Mouse (Mus musculus) thymus, adult 18-20 months (tissue): ENCODE data around the gene Tnfrsf14.

Experiments used
- DNase-seq, 2 experiments: peaks; one replicate each; pipeline ENCODE4 v3.0.0; 2022; ENCODE audit warnings: mixed read lengths in 2 of 2

Tnfrsf14 gene

GRCm38 (mm10) chr4:154948066-154948939 lies 19.9 kb upstream of the Tnfrsf14 start:
- DNase-seq, result no peak

DNA sequence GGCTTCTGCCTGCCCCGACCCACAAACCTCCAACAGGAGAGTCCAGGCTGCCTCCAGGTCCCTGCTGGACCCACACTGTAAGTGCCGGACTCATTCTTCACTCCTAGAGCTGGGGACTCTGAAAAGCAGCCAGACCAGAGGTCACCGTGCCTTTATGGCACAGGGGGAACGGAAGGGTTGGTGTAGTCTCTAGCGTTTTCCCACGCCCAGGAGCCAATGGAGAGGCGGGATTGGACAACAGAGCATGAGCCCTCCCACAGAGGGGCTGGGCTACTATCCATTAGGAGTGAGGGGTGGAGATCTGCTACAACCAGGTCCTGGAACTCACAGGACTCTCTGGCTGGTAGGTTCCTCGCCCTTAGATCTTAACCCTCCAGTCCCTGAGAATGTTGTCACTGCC lies 18.0 kb upstream of the Tnfrsf14 start:
- DNase-seq, result no peak

DNA sequence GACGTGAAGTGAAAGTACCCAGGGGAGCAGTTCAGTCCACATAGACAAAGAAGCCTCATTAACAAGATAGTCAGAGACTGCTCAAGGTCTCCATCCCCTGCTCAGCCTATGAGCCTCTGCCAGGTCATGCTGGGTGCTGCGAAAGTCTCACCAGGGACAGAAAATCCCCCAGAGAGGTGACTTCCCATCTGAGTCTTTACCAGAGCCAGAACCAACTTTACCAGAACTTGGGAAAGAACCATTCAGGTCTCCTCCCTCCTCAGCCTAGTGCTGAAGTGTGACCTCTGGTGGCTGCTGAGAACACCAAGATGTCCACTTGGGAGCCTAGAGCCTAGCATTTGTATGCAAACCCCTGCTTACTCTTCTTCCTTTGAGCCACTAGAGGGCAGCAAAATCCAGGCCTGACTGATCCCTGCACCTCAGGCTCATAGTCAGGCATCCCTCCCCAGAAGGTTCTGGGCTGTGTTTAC lies 15.8 kb upstream of the Tnfrsf14 start:
- peak; percentile 48 to 73 for DNase-seq

GRCm38 (mm10) chr4:154943323-154944039 lies 15.1 kb upstream of the Tnfrsf14 start:
- no peak for DNase-seq

GRCm38 (mm10) chr4:154942632-154943322 lies 14.4 kb upstream of the Tnfrsf14 start:
- DNase-seq, result peak in 1 of 2 experiments; percentile 0

DNA sequence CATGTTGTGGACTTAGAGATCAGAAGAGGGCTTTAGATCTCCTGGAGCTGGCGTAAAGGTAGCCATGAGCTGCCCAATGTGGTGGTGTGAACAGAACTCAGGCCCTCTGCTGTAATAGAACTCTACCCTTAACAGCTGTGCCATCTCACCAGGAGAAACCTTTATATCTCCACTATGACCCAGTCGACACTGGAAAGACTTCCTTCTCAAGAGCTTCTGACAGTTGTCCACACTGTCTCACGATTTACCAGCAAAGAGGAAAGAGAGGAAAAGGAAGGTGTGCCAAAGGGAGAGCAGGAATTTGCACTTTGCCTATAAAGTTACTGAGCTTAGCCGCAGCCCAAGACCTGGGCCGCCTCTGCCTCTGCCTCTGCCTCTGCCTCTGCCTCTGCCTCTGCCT lies 13.5 kb upstream of the Tnfrsf14 start:
- DNase-seq, result no peak

DNA sequence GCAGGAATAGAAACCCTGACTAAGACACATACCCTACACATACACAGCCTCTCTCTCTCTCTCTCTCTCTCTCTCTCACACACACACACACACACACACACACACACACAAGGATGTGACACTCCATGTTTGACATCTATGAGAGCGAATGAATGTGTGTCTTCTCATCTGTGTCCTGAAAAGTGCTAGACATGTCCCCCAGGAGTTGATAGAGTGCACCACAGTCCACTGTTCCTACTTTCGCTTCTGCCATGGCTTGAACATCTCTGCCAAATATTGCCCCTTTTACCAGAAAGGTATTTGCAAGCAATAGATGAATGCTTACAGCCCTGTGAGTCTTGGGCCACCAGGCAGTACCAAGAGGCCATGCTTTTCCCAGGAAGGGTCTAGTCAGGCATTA lies 11.8 kb upstream of the Tnfrsf14 start:
- DNase-seq, result no peak

DNA sequence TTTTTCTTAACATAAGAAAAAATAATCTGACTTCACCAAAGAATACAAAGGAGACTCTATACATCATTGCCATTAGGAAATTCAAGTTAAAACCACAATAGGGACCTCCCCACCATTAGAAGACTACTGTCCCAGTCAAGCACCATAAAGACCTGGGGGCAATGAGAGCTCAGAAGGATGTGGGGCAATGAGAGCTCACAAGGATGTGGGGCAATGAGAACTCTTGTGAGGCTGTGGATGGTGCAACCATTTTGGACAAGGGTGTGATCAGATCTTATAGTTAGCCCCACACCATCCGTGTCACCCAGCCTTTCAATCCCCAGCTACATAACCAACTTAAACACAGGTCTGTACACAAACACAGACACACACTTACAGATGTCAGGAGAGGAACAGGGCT lies 9.4 kb upstream of the Tnfrsf14 start:
- no peak for DNase-seq

DNA sequence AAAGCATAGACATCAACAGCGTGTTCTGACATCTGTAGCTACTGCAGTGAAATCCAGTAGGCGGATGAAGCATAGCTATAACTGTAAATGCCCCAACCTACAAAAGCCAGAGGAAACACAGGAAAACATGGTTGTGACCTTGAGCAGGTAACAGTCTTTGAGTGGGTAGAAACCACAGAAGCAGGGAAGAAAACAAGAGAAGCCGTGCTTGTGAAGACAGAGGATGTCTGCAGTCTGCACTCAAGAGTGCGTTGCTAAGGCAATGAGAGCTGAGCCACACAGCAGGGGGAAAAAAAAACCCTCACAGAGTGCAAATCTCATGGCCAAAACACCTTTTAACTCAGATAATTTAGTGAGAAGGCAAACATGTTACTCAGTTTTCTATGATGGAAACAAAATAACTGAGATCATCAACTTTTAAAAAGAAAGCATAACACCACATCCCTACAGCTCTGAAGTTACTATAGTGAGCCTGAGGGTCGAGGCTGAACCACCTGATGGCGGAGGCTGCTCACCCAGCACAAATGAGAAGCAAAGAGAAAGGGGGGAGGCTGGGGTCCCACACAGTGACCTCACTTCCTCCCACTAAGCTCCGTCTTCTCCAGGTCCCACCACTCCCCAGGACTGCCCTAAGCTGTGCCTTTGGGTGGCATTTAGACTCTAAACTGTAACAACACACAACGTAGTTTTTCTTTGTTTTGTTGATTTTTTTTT lies 8.3 kb upstream of the Tnfrsf14 start:
- peak; percentile 52 to 71 for DNase-seq

- DNase-seq, result peak; percentile 34 to 60
Measured at GRCm38 (mm10) chr4:154935788-154936187, 7.4 kb upstream of the Tnfrsf14 start.

GRCm38 (mm10) chr4:154934800-154935199 lies 6.4 kb upstream of the Tnfrsf14 start:
- DNase-seq, result no peak

DNA sequence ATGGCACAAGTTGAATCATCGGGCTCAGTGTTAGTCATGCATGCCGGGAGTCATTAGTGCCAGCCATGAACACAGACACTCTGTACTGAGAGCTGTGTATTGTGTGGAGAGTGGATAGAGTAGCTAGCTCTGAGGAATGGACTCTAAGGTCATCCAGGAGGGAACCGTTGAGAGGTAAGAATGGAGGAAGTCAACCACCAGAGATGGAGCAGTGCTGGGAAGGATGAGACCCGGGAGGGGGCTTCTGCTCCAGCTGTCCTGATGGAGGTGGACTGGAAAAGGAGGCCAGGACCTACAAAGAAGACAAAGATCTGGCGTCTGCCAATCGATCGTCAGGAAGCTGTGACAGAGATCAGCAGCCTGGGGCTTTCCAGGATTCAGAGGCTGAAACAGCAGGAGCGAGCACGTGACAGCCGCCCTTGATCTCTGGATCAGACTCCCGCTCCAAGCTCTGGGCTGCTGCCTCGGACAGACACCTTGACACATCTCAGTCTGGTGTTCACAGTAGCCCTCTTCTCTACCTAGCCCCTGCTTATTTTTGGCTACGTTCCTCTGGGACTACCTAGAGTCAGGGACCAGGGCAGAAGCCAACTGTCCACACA lies 5.0 kb upstream of the Tnfrsf14 start:
- no peak for DNase-seq

GRCm38 (mm10) chr4:154929088-154929660 lies 811 bp upstream of the Tnfrsf14 start:
- DNase-seq, result no peak

DNA sequence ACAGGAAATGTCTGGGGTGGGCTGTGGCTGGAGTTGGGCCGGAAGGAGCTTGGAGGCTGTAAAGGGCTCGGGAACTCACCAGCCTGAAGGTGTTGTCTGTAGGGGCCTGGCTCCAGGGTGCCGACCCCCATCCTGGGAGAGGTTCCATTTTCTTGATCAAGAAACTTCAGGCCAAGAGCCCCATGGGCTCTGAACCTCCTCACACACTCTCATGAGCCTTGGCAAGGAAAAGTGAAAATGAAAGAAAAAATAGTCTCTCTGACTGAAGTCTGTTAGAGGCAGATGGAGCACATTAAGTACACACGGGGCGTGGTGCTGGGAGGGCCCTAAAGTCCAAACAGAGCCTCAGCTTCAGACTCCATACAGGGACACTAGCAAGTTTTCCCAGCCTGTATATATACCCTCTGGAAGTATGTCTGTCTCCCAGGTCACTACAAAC lies 445 bp downstream of the Tnfrsf14 start:
- DNase-seq, result peak in 1 of 2 experiments; percentile 48

DNA sequence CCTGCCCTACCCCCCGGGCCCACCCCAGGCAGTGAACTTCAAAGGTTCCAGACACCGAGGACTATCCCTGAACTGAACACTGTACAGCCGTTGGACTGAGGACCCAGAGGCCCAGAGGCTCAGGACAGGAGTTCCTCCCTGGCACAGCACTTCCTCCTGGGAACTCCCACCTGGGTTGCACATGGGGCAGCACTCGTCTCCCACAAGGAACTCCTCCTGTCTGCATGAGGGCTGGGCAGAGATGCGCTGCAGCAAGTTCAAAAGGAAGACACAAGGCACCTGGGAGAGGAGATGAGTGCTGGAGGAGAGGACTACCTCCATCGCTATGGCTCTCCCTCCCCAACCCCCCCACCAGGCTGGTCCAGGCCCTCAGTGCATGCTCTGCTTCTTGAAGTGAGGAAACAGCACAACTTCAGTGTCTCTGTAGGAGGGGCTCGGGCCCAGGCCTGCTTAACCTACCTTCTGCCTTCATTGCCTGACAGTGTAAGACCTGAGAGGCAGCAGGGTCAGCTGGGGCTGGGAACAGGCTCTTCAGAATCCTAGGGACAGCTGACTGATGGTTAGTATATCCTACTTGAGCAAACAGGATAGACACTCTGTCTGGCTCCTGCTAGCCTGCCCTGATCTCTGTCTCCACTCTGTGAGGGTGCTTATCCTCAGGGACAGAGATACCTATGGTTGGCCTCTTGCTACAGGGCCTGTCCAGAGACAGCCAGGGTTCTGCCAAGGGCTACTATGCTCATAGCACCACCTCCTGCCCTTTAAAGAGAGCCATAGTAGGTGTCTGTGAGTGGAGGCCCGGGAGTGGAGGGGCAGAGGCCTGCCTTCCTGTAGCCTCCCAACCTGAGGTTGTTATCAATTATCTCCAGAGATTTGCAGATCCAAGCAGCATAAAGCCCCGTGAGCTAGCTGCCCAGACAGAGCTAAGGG lies 1.1 kb downstream of the Tnfrsf14 start:
- DNase-seq, result peak in 1 of 2 experiments; percentile 56

DNA sequence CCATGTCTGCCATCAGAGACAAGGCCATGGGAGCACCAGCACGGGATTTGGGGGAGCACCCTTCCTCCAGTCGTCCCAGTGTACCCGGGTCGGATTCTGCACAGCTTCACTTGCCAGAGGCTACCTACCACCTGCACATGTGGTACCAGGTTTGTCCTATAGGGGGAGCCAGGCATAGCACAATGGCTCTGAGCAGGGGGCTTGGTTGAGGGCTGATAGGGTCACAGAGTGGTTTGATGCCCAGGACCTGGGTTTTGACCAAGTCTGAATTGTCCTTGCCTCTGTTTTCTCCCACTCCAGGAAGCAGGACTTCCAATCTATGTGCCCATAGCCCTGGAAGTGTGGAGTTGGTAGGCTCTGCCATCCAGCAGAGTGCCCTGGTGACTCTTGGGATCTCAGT lies 3.0 kb downstream of the Tnfrsf14 start:
- no peak for DNase-seq

DNA sequence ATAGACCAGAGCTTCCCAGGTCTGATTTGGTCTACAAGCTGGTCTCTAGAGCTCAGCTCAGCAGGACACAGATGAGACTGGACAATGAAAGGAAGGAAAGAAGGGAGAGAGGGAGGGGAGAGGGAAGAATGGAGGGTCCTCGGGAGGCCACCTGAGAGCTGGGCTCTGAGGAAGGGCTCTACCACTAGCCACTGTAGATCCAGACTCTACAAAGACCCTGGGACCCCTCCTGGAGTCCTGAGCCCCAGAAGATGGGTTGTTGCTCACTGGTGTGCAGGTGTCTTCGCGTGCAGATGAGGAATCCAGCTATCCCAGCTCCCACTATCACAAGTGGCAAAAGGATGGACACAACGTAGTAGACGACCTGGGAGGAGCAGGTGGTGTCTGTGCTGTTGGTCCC lies 5.4 kb downstream of the Tnfrsf14 start:
- DNase-seq, result no peak

DNA sequence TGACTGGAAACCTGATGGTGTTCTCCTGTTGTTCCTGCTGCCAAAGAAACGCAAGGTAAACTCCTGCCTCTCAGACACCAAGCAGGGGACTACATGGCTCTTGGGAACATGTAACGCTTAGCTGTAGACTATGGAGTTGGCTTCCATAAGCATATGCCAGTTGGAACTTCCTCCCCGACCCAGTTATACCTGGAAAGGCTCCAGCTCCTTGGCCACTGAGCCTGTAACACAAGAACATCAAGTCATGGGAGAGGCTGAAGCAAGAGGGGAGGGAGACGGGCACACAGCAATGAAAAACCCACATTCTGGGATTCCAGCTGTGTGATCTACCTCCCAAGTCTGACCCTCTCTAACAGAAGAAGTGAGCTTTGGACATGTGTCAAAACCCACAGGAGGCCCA lies 6.1 kb downstream of the Tnfrsf14 start:
- no peak for DNase-seq

DNA sequence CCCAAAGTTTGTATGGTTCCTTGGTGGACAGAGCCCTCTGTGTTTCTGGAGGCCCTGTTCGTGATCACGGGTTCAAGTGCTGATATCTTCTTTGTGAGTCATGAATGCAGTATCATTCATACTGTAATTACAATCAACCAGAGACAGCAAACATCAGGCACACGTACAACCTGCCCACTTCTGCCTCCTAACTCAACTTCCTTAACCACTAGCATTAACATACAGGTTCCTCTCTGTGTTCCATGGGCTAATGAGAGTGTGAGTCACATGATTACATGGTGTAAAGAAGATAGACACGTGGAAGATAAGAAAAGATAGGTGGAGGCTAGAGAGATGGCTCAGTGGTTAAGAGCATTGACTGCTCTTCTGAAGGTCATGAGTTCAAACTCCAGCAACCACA lies 11.7 kb downstream of the Tnfrsf14 start:
- no peak for DNase-seq

GRCm38 (mm10) chr4:154915286-154915685 lies 13.1 kb downstream of the Tnfrsf14 start:
- DNase-seq, result no peak

- no peak for DNase-seq
Measured at GRCm38 (mm10) chr4:154914707-154915106, 13.7 kb downstream of the Tnfrsf14 start.
